Mouse (Mus musculus) hindbrain, embryonic 13.5 days (tissue): Measurements from ENCODE around the gene Cd22. TPM values are rescaled to one million over a fixed set of nuclear protein-coding genes. Genes with fewer than 3 reads are reported as not detected.
"Not testable (repeated sequence)": the region's sequence is repeated elsewhere in the genome, so short reads cannot be mapped to it uniquely, and the experiment has no call there.

Source experiments
- ATAC-seq: fragments of 200-750 bp; cut with Nextera tagmentation; 2 replicates; pipeline ENCODE4 v1.8.0; 2017; ENCODE audit warnings: moderate TSS enrichment; ENCODE audit not compliant: low FRiP score
- H3K27ac ChIP-seq: fragments of 300-500 bp; sonication (generic); 2 replicates; pipeline ENCODE4 v1.5.1; 2015; ENCODE audit warnings: inconsistent platforms, mild to moderate bottlenecking, moderate library complexity
- H3K27me3 ChIP-seq: fragments of 300-500 bp; sonication (generic); 2 replicates; pipeline ENCODE4 v1.6.1; 2015; ENCODE audit warnings: mild to moderate bottlenecking, inconsistent platforms
- H3K36me3 ChIP-seq: fragments of 300-500 bp; sonication (generic); 2 replicates; pipeline ENCODE4 v1.6.1; 2015; ENCODE audit warnings: mild to moderate bottlenecking, inconsistent platforms
- H3K4me1 ChIP-seq: fragments of 300-500 bp; sonication (generic); replicated peaks from 2 replicates; pipeline ENCODE4 v1.6.1; 2015; ENCODE audit warnings: inconsistent platforms
- H3K4me2 ChIP-seq: fragments of 300-500 bp; sonication (generic); 2 replicates; pipeline ENCODE4 v1.6.1; 2015; ENCODE audit warnings: inconsistent platforms, mild to moderate bottlenecking, moderate library complexity
- H3K4me3 ChIP-seq: fragments of 300-500 bp; sonication (generic); 2 replicates; pipeline ENCODE4 v1.5.1; 2015; ENCODE audit warnings: mild to moderate bottlenecking, inconsistent platforms
- H3K9ac ChIP-seq: fragments of 300-500 bp; sonication (generic); 2 replicates; pipeline ENCODE4 v1.6.1; 2015; ENCODE audit warnings: mild to moderate bottlenecking, inconsistent platforms
- H3K9me3 ChIP-seq: fragments of 300-500 bp; sonication (generic); 2 replicates; pipeline ENCODE4 v1.6.1; 2016; ENCODE audit warnings: inconsistent platforms
- WGBS: fragments of 180-500 bp; shearing (Covaris S2); methylation state at CpG from one replicate; pipeline ENCODE4 v1.1.7; 2015; 5-methylcytosine and 5-hydroxymethylcytosine counted together
- polyA plus RNA-seq: library from polyadenylated mRNA; unstranded; fragments of >200 nt; fragmentation: Nextera tagmentation; extraction: Ambion mirVana; gene quantifications from 2 replicates; pipeline ENCODE4 v1.2.1, GENCODE M21; 2015

Cd22 gene
- polyA plus RNA-seq, 1 experiment from 2014 or later = not detected

DNA sequence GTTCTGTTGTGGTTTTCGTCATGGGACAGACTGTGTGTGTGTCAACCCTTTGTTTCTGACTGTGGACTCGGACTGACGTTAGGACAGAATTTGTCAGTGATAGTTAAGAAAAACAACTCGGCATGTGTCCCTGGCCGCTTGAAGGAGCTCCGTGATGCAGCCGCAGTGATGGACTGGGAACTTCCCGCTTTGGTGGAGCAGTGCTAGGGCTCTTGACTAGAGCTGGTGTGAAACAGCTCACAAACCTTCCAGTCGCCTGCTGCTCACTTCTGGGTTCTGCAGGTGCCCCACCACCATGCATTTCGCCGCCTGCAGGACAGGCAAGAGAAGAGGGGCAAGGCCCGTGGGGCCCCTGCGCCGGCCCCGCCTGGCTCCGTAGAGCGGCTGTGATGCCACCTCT lies 47.9 kb downstream of the Cd22 start:
- no peak overlapping the region for H3K9ac ChIP-seq
- H3K4me1 ChIP-seq = no peaks in the 10 kb centered on the region
- H3K27ac ChIP-seq = no peak overlapping the region
- H3K4me2 ChIP-seq = no peak overlapping the region
- no peak for ATAC-seq
- H3K9me3 ChIP-seq = no peaks in the 10 kb centered on the region
- 81% methylated on average over 15 of the region's 17 CpGs for WGBS
- H3K27me3 ChIP-seq = no peaks in the 10 kb centered on the region
- no peaks in the 10 kb centered on the region for H3K36me3 ChIP-seq
- no peak overlapping the region for H3K4me3 ChIP-seq

DNA sequence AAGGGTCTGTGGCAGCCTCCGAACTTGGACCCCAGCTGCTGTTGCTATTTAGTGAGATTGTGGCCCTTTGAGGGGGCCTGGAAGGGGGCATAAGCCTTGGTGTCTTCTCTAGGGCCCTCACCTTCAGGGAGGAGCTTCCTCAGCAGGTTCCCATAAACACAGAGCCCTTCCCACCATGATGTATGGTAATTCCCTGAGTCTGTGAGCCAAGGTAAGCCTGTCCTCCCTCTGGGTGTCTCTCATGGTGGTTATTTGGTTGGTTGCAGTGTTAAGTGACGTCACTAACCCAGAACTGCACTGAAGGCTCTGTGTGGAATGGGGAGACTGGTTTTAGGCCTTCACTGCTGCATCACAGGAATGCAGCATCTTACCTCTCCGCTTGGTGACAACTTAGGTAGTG lies 50.7 kb downstream of the Cd22 start:
- H3K9ac ChIP-seq = no peak overlapping the region
- H3K4me2 ChIP-seq = no peak overlapping the region
- no peak overlapping the region for H3K27ac ChIP-seq
- no peaks in the 10 kb centered on the region for H3K36me3 ChIP-seq
- 67% methylated on average over 3 of the region's 3 CpGs for WGBS
- no peak overlapping the region for H3K4me3 ChIP-seq
- H3K9me3 ChIP-seq = no peaks in the 10 kb centered on the region
- no peaks in the 10 kb centered on the region for H3K27me3 ChIP-seq
- ATAC-seq = no peak
- no peaks in the 10 kb centered on the region for H3K4me1 ChIP-seq

DNA sequence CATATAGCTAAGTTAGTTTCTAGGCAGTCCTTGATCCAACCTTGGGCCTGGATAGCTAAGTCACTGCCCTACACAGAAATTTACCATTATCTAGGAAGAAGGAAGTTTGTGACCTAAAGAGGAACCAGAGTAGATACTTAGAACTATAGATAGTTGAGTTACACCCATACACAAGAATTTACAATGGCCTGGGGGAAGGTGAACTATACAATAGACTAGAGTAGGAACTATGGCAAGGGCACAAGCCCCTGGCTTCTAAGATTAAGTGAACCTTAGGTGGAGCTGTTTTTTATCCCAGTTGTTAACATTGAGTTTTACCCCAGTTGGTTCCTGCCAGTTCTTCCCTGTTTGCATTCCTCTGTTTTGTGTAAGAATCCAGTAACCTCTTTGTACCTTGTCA lies 51.3 kb downstream of the Cd22 start:
- not testable (repeated sequence) for H3K27me3 ChIP-seq, ATAC-seq

DNA sequence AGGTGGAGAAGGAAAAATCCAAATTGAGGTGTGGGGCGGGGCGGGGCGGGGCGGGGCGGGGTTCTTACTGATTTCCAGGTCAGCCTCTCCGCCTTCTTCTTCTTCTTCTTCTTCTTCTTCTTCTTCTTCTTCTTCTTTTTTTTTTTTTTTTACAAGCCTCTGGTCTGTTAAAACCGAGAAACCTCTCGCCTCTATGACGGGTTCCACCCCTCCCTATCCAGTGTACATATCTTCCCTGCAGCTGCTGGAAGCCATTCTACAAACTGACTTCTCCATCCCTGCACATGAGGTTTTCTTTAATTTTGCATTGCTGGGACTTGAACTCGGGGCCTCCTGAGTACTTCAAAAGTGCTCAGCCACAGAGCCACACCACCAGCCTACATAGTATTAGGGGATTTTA lies 53.5 kb downstream of the Cd22 start:
- Histone ChIP-seq H3K27ac (no peak overlapping the region), H3K4me1 (no peaks in the 10 kb centered on the region), H3K36me3 (no peaks in the 10 kb centered on the region), H3K9ac (no peak overlapping the region), H3K4me2 (no peak overlapping the region), H3K4me3 (no peak overlapping the region), H3K9me3 (no peaks in the 10 kb centered on the region), H3K27me3 (no peaks in the 10 kb centered on the region)
- 95% methylated on average over 10 of the region's 10 CpGs for WGBS
- ATAC-seq = no peak

More for the DNA sequence above, 51.3 kb downstream of the Cd22 start:
- not testable (repeated sequence) for H3K4me3 ChIP-seq, H3K4me2 ChIP-seq, H3K36me3 ChIP-seq, H3K27ac ChIP-seq, H3K9ac ChIP-seq, H3K4me1 ChIP-seq, H3K9me3 ChIP-seq

DNA sequence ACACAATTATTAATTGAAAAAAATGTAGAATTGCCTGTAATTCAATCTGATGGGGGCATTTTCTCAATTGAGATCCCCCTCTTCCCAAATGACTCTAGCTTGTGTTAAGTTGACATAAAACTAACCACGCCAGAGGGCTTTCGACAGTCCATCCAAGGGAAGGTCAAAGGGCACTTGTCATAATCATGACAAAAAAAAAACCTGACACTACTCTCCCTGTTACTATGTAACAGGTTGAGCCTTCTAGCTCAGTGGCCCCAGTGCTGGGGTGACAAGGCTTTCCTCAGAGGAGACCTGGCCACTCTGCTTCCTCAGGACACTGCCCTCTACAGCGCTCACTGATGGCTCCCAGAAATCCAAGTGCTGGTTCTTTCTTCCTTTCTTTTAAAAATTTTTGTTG lies 55.8 kb downstream of the Cd22 start:
- no peak for ATAC-seq
- Histone ChIP-seq H3K27ac (no peak overlapping the region), H3K9me3 (no peaks in the 10 kb centered on the region), H3K4me3 (no peak overlapping the region), H3K27me3 (no peaks in the 10 kb centered on the region), H3K36me3 (no peaks in the 10 kb centered on the region), H3K4me2 (no peak overlapping the region), H3K9ac (no peak overlapping the region), H3K4me1 (no peaks in the 10 kb centered on the region)
- WGBS = 98% methylated on average over 3 of the region's 3 CpGs

DNA sequence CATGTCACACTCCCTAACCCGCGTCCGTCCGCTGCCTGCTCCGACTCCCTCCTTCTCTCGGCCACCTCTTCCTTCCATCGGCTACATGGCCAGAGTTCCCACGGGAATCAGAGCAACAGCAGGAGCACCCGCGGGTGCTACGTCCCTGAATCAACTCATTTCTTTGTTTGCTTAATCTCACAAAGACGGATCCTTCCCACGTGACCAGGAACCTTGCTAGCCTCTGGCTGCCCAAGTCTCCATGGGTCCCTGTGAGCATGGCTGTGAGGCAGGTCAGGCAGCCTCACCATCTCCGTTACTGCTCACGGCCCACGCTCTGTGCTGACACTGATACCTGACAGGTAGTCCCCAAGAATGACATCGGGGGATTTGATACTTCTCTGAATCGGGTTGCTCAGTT lies 56.5 kb downstream of the Cd22 start, which contains the start of gene Ffar2:
TSS of gene Ffar2 (minus strand) at position 101 of the 400 bp plus-strand sequence.
- Histone ChIP-seq H3K36me3 (no peaks in the 10 kb centered on the region), H3K4me3 (no peak within 1 kb of the TSS), H3K27me3 (no peaks in the 10 kb centered on the region), H3K4me2 (no peak within 1 kb of the TSS), H3K9me3 (no peaks in the 10 kb centered on the region), H3K9ac (no peak within 1 kb of the TSS), H3K4me1 (no peaks in the 10 kb centered on the region), H3K27ac (no peak within 1 kb of the TSS)
- no peak for ATAC-seq
- WGBS = 92% methylated on average over 18 of the region's 18 CpGs

DNA sequence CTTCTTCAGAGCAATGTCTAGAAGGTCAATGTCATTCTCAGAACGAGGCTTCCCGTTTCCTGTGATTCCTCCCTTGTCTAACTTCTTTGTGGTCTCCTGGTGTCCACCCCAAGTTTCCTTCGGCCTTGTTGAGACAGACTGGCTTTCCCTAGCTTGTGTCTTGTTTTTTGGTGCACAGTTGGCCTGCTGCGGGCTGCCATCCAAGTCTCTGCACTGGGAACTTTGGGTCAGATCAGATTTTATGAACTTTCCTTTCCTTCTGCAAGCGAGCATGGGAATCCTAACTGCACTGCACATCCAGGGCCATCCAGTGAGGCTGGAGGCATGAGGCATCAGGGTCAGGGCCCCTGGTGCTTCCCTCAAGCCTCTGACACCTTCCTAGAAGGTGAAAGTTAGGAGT lies 58.6 kb downstream of the Cd22 start:
- Histone ChIP-seq H3K9me3 (no peaks in the 10 kb centered on the region), H3K27me3 (no peaks in the 10 kb centered on the region), H3K36me3 (no peaks in the 10 kb centered on the region), H3K4me2 (no peak overlapping the region), H3K9ac (no peak overlapping the region), H3K4me1 (no peaks in the 10 kb centered on the region), H3K27ac (no peak overlapping the region), H3K4me3 (no peak overlapping the region)
- ATAC-seq = no peak
- 73% methylated on average over 5 of the region's 5 CpGs for WGBS

DNA sequence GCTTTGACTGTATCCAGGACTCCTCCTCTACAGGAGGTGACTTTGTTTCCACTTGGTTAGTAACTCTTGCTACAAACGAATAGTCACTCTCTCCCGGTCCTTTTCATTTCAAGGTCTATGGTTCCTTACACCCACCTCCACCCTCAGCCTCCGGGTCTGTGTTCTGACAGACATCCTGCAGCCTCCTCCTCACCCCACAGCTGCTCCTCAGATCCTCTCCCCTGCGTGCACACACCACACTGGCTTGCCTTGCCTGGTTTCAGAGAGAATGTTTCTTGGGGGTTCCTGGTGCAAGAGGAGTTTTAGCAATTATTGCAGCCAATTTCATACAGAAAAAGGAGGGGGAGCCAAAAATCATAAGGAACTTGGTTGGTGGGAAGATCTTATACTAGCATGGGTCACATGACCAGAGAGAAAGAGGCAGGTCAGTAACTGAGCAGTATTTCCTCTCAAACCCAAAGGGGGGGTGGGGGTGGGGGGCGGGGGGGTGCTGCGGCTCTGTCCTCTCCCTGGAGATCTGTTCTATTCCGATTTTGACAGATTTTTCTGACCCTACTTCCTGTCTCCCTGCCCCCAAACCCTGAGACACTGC lies 59.2 kb downstream of the Cd22 start:
- no peak overlapping the region for H3K4me3 ChIP-seq
- no peaks in the 10 kb centered on the region for H3K36me3 ChIP-seq
- H3K9ac ChIP-seq = no peak overlapping the region
- WGBS = 70% methylated on average over 7 of the region's 7 CpGs
- H3K9me3 ChIP-seq = no peaks in the 10 kb centered on the region
- ATAC-seq = no peak
- no peak overlapping the region for H3K4me2 ChIP-seq
- H3K4me1 ChIP-seq = no peaks in the 10 kb centered on the region
- H3K27ac ChIP-seq = no peak overlapping the region
- no peaks in the 10 kb centered on the region for H3K27me3 ChIP-seq

DNA sequence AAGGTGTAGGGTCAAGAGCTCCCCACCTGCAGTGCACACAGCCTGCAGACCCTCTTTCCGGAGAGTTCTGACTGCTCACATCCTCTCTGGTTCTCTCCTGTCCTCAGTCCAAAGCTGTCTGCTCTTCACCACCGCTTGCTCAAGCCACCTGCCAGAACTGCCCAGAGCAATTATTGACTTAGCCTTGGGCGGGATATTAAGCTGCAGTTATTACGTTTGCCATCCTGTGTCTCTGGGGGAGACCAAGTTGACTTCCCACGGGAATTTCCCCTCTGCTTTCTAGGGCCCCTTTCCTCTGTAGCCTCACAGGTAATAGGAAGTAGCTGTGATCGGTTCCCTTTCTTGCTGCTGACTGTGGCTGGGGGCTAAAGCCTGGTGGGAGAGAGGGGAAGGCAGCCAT lies 60.0 kb downstream of the Cd22 start:
- Histone ChIP-seq H3K27me3 (no peaks in the 10 kb centered on the region), H3K27ac (no peak overlapping the region), H3K4me3 (no peak overlapping the region), H3K4me2 (no peak overlapping the region), H3K4me1 (no peaks in the 10 kb centered on the region), H3K36me3 (no peaks in the 10 kb centered on the region), H3K9ac (no peak overlapping the region), H3K9me3 (no peaks in the 10 kb centered on the region)
- ATAC-seq = no peak
- 77% methylated on average over 6 of the region's 6 CpGs for WGBS

Other genes starting within 250 kb of the Cd22 start
- gene Etv2, start 244.5 kb downstream of the Cd22 start, polyA plus RNA-seq = not detected in 2 replicates
- 137 and 140 TPM in 2 replicates for gene Rbm42, start 230.0 kb downstream of the Cd22 start, polyA plus RNA-seq
- gene Haus5, start 215.3 kb downstream of the Cd22 start, polyA plus RNA-seq = 23.2 and 27.1 TPM in 2 replicates
- not detected in 2 replicates for gene Pmis2, start 208.7 kb downstream of the Cd22 start, polyA plus RNA-seq
- not detected in 2 replicates for gene 2200002J24Rik, start 181.4 kb downstream of the Cd22 start, polyA plus RNA-seq
- gene Atp4a, start 168.1 kb downstream of the Cd22 start, polyA plus RNA-seq = 1.2 and 1.6 TPM in 2 replicates
- gene Tmem147, start 150.8 kb downstream of the Cd22 start, polyA plus RNA-seq = 232 and 243 TPM in 2 replicates
- gene Gapdhs, start 136.7 kb downstream of the Cd22 start, polyA plus RNA-seq = 1.3 and 1.7 TPM in 2 replicates
- gene Sbsn, start 128.9 kb downstream of the Cd22 start, polyA plus RNA-seq = 1.3 and 1.7 TPM in 2 replicates
- 0.52 and 0.70 TPM in 2 replicates for gene Dmkn, start 116.6 kb downstream of the Cd22 start, polyA plus RNA-seq
- 1.1 TPM in 1 of 2 replicates, not detected in the other for gene Krtdap, start 92.4 kb downstream of the Cd22 start, polyA plus RNA-seq
- 0.22 TPM in 1 of 2 replicates, not detected in the other for gene Ffar2, start 56.6 kb downstream of the Cd22 start, polyA plus RNA-seq
- 0.13 TPM in 1 of 2 replicates, not detected in the other for gene Ffar3, start 24.2 kb downstream of the Cd22 start, polyA plus RNA-seq
- not detected in 2 replicates for gene Ffar1, start 18.8 kb downstream of the Cd22 start, polyA plus RNA-seq
- 1.7 and 1.9 TPM in 2 replicates for gene Mag, start 34.5 kb upstream of the Cd22 start, polyA plus RNA-seq
- gene Hamp2, start 44.3 kb upstream of the Cd22 start, polyA plus RNA-seq = not detected in 2 replicates
- gene Hamp, start 63.7 kb upstream of the Cd22 start, polyA plus RNA-seq = not detected in 2 replicates
- gene Usf2, start 76.5 kb upstream of the Cd22 start, polyA plus RNA-seq = 25.9 and 26.0 TPM in 2 replicates
- gene Lsr, start 93.1 kb upstream of the Cd22 start, polyA plus RNA-seq = 17.2 and 18.8 TPM in 2 replicates
- 0.96 and 0.97 TPM in 2 replicates for gene Fam187b, start 93.4 kb upstream of the Cd22 start, polyA plus RNA-seq
- gene Fxyd5, start 162.1 kb upstream of the Cd22 start, polyA plus RNA-seq = 13.0 and 20.0 TPM in 2 replicates
- 108 and 116 TPM in 2 replicates for gene Fxyd7, start 171.1 kb upstream of the Cd22 start, polyA plus RNA-seq
- gene Fxyd1, start 176.9 kb upstream of the Cd22 start, polyA plus RNA-seq = 27.3 and 30.6 TPM in 2 replicates
- 1.1 and 1.6 TPM in 2 replicates for gene Lgi4, start 179.0 kb upstream of the Cd22 start, polyA plus RNA-seq
- 0.79 and 1.3 TPM in 2 replicates for gene Fxyd3, start 196.4 kb upstream of the Cd22 start, polyA plus RNA-seq
- 0.65 and 0.78 TPM in 2 replicates for gene Hpn, start 234.9 kb upstream of the Cd22 start, polyA plus RNA-seq
- 4.7 and 5.2 TPM in 2 replicates for gene Scn1b, start 246.7 kb upstream of the Cd22 start, polyA plus RNA-seq